Mouse (Mus musculus): ENCODE results near the gene Arf1.

Gene Arf1

DNA sequence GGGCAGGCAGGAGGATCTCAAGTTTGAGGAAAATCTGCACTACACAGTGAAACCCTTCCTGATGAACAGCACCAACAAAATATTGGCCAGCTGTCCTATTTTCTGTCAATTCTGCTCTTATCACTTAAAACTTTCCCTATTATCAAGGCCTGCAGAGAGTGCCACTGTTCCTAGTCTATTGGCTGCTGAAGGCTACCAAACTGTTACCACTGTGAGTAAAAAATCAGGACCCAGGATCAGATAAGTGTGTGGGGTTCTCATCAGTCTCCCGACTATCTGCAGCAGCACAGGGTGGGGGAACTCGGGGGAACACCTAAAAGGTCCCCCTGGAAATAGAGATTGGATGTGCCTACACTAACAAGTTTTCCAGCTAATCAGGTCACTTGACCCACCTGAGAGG lies 2.9 kb downstream of the Arf1 start:
- DNase-seq, result no peak

DNA sequence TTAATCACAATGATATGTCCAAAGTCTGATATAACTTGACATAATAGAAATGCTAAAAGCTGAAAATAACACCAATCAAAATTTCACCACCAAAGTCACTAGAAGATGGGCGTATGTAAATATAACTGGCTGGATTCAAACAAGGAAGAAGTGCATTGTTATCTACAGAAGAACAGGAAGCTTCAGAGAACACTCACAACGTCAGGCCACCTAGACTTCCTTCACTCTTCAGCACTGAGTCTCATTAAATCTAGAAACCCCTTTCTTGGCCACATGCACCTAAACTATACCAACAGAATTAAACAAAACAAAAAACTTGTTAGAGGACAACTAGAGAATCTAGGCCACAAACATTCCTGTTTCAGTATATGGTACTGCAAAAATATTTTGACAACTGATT lies 3.6 kb downstream of the Arf1 start:
- no peak for DNase-seq

DNA sequence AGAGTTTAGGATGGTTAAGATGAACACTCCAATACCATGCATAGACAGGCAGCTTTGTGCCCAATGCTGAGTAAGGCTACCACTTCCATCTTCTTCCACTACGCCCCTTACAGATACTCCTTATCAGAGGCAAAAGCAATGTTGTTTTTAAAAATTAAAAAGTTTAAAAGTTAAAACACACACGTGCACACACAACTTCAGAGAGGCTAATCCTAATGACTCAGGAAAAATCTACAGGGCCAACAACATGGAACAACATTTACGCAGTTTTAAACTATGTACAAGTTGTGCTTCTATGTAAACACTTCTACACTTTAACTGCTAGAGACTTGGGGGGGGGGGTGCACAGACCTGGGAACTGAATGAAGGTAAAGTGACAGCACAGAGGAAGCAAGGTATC lies 4.0 kb downstream of the Arf1 start:
- DNase-seq, result no peak

- no peak for DNase-seq
Measured at GRCm38 (mm10) chr11:59222306-59222705, 5.8 kb downstream of the Arf1 start.

DNA sequence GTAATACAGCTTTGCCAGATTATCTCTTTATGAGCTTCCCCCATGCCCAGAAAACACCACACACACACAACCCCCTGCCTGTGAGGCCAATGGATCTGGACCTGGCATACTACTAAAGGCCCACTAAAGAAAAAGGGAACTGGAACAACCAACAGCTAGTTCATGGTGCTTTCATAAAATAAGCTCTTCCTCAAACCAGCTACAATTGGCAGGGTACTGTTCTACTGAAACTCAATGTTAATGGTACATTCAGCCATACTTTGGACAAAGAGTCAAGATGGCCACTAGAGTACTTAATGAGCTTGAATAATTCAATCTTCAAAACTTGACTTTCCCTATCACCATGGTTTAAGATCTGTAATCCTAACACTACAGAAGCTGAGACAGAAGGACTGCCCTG lies 6.5 kb downstream of the Arf1 start:
- DNase-seq, result no peak

- no peak for DNase-seq
Measured at GRCm38 (mm10) chr11:59219064-59219463, 9.0 kb downstream of the Arf1 start.

DNA sequence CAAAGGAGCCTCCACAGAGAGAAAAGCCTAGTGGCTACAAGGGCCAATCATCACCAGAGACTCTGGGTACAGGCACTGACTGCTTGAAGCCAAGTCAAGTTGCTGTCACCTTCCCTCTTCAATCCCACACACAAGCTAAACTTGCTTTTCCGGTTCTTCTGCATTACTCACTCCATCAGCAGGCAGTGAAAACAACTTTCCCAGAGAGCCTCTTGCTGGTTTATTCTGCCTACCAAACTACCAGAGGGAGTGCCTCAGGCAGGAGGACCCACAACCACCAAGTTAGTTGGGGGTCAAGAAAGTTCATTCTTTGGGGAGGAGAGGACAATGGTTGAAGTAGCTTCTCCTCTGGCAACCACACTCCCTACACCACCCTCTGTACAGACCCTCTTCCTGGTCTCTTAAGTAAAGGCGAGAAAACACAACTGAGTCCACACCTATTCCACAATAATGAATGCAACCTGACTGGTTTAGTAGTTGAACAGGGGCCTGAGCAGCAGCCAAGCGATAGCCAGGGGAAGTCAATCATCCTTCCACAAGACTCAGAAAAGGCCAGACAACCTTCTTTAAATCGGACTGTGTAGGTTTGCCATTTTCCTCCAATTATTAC lies 9.6 kb downstream of the Arf1 start:
- DNase-seq, result no peak

GRCm38 (mm10) chr11:59216955-59217354 lies 11.1 kb downstream of the Arf1 start:
- no peak for DNase-seq

GRCm38 (mm10) chr11:59212892-59213494 lies 15.1 kb downstream of the Arf1 start:
- DNase-seq, result peak; percentile 90

DNA sequence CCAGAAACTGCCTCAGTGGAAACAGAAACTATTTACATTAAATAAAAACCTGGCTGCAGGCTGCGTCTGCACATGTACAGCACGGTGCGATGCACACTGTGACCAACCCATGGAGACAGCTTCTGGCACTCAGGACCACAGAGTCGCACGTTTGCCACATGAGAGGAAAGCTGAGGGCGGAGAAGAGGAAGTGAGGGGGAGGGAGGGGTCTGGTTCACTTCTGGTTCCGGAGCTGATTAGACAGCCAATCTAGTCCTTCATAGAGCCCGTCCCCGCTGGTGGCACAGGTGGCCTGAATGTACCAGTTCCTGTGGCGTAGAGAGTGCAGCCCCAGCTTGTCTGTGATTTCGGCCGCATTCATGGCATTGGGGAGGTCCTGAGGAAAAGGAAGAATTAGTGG lies 15.8 kb downstream of the Arf1 start:
- DNase-seq, result peak; percentile 95

DNA sequence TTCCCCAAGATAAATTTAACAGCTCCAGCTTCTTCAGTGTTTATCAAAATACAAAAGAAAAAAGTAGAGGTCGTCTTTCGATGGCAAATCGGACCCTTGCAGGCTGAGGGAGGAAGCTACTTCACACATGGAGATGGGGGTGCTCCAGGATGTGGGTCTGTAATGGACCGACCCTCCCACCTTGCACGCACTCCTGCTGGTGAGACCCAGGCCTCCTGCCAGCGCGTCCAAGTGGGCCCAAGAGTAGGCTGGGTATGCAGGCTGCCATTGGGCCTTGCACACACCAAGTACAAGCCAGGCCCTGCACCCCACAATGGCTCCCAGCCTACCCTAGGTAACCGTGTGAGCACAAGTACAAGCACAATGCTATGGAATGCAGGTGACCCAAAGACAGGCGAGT lies 16.5 kb downstream of the Arf1 start:
- peak; percentile 94 for DNase-seq

DNA sequence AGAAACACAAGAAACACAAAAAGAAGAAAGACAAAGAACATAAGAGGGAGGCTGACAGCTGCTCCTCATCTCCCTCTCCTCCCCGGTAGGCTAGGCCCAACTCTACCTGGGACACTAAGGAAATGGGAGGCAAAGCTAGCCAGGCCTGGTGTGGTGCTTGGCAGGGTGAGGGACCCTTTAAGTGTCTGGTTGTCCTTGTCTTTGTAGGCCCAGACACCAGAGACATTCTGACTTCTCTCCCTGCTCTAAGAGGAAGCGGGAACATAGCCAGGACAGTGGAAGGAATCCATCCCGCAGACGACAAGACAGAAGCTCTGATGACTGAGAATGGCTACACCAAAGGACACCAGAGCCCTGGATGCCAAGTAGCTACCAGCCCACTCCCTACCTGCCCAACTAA lies 18.1 kb downstream of the Arf1 start:
- DNase-seq, result peak; percentile 92

DNA sequence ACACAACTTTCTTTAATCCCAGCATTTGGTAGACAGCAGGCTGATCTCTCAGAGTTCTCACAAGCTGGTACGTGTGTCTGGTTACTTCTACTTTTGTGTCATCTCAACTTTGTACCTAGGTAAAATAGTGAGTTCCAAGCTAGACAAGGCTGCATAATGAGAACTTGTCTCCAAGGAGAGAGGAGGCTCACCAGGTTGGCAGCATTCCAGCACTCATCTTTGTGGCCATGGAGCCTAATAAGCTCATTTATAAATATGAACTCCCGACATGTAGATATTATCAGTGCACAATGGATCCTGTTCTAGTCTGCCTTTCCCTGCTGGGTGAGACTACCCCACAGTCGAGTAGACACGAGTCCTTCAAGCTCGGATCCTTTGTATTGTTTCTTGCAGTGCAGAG lies 18.5 kb downstream of the Arf1 start:
- DNase-seq, result no peak

DNA sequence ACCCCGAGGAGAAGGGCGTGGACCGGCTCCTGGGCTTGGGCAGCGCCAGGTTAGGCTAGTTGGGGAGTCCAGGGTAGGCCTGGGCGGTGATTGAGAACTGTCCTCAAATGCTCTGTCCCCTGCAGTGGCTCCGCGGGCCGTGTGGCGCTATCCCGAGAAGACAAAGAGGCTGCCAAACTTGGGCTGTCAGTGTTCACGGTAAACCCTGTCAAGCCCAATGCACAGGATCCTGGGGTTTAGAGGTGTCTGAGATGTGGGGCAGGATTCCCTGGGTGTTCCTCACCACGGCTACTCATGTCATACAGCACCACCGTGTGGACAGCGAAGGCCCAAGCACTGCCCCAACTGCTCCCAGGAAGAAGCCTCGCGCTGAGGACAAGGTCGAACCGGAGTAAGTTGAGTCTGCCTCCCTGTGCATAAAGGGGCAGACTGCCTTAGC lies 19.0 kb downstream of the Arf1 start:
- peak; percentile 97 for DNase-seq

DNA sequence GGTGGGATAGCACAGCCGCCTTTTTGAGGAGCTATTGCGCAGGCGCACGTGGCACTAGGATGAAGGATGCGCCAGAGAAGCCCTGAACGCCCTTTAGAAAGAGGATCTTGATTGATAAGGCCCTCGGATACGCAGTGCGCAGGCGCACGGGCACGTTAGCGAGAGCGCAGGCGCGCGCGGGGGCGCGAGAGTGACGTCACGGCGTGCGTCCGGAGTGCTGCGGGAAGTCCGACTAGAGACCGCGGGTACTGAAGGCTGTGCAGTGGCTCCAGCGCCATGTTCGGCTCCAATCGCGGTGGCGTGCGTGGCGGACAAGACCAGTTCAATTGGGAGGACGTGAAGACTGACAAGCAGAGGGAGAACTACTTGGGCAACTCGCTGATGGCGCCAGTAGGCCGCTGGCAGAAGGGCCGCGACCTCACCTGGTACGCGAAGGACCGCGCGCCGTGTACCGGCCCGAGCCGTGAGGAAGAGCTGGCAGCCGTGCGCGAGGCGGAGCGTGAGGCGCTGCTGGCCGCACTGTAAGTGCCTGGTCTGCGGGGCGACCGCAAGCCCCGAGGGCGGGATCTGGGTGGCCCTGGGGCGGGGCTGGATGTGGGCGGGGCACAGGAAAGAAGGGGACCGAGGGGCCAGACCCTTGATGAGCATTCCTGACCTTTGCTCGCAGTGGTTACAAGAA lies 19.8 kb downstream of the Arf1 start, which contains the start of gene 2310033P09Rik:
Gene 2310033P09Rik, plus strand, starts transcription at position 169 of the 679 bp plus-strand sequence.
- peak; percentile 99 for DNase-seq

DNA sequence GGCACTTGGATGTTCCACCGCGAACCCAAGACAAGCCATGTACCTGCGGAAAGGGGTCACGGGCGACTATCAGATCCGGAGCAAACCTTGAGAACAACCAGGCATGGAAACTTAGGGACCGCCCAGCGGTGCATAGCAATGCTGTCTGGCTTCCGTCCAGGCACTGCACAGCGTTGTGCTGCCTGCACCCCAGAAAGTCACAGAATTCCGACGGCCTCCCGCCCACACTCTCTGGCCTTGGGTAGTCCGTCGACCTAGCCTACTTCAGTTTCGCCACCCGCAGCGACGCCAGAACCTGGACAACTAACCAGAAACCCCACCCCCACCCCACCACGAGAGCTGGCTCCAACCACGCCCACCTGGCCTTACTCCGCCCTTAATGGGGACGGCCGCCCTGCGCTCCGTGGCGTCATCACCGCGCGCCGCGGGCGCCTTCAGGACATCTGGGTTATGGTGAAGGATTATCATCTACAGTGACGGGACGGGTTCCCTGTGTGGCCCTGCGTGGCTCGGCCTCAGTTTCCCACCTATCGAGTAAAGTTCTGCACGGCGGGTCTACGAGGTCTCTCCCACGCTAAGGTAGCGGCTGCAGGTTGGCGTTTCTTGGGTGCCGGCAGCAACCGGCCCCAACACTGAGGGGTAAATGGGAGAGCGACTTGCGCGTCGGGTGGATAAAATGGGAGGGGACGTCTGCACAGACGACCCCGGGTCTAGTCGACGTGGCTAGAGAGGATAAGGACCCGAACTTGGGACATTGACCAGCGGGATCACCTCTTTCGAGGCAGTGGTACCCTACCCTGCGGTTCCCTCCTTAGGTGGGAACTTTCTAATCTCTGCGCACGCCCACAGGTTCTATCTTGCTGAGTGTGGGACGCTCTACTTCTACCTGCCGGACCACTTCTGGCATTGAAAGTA lies 25.7 kb downstream of the Arf1 start, which contains the start of gene Mrpl55:
Gene Mrpl55, plus strand, starts transcription at position 406 of the 915 bp plus-strand sequence.
- peak; percentile 99 for DNase-seq

- no peak for DNase-seq
Measured at GRCm38 (mm10) chr11:59201216-59202002, 26.7 kb downstream of the Arf1 start.

GRCm38 (mm10) chr11:59196230-59196629 lies 31.8 kb downstream of the Arf1 start:
- no peak for DNase-seq

GRCm38 (mm10) chr11:59192059-59192386 lies 36.0 kb downstream of the Arf1 start, which contains the start of gene Guk1:
Gene Guk1, minus strand, starts transcription at chr11:59192212.
- no peak for DNase-seq

GRCm38 (mm10) chr11:59191231-59192058 lies 36.6 kb downstream of the Arf1 start:
- peak; percentile 99 for DNase-seq

DNA sequence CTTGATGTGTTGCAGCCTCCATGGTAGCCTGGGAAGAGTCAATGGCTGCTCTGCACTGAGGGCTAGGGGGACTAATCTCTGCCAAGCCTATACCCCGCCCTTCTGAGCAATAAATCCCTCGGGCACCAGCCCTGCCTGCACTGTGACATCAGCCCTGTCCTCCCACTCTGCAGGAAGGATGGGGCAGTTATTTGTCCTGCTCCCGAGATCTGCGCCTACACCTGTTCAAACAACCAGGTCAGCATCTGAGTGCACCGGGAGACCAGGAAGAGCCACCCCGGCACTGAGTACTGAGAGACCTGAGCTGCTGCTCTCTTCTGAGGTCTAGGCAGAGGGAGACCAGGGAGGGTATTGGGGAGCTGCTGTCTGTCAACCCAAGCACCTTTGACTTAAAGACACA lies 40.4 kb downstream of the Arf1 start:
- no peak for DNase-seq
